Mouse (Mus musculus): ENCODE measurements around the gene Mrps36. TPM values are rescaled to one million over a fixed set of nuclear protein-coding genes. Genes with fewer than 3 reads are reported as not detected.
"Not testable (repeated sequence)": the region's sequence is repeated elsewhere in the genome, so short reads cannot be mapped to it uniquely, and the experiment has no call there.

The Mrps36 gene
- polyA plus RNA-seq (2016; fragmentation: Nextera tagmentation; extraction: Ambion mirVana) = 125 and 135 TPM in 2 replicates

DNA sequence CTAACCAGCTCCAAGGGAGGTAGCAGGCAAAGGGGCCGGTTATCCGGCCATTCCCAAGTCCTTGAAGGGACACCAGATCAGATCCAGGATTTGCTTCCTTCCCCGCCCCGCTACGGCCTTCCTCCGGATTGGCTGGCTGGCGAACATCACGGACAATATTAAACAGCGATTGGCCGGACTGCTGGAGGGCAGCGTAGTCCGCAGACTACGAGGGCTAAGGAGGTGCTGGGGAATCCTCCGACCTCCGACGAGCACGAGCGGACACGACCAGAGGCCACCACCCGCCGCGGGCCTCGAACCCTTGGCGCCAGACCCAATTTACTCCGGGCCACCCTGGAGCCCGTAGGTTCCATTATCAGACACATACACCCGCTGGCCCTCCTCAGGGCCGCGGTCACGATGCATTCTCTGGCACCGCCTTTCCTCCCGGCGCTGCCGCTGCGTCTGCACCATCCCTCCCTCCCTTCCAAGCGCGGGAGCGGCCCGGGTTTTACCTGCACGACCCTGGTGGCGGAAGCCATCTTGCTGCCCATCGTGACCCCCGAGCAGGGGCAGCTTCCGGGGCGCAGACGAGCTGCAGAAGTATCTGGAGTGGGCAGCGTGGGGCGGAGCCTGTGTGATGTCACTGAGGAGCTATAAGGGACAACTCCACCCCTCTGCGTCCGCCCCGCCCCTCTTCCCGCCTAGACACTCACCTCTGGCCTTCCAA, at the start of gene Mrps36:
TSS of gene Mrps36 (minus strand) at position 624 of the 709 bp plus-strand sequence.
- Histone ChIP-seq H3K36me3 (no peaks in the 10 kb centered on the region), H3K4me1 (peaks cover 8% of the 10 kb centered on the region; the same call in 1 of the 2 replicates), H3K9me3 (no peaks in the 10 kb centered on the region), H3K27ac (replicated peaks) (peak within 1 kb of the TSS; percentile 93), H3K27me3 (no peaks in the 10 kb centered on the region), H3K4me2 (replicated peaks) (peak within 1 kb of the TSS; percentile 54), H3K4me3 (peak within 1 kb of the TSS; percentile 87), H3K9ac (replicated peaks) (peak within 1 kb of the TSS; percentile 76)
- under 1% methylated on average over 52 of the region's 52 CpGs for WGBS
- ATAC-seq (ENCODE audit: low FRiP score, low read depth) = peak; percentile 97

DNA sequence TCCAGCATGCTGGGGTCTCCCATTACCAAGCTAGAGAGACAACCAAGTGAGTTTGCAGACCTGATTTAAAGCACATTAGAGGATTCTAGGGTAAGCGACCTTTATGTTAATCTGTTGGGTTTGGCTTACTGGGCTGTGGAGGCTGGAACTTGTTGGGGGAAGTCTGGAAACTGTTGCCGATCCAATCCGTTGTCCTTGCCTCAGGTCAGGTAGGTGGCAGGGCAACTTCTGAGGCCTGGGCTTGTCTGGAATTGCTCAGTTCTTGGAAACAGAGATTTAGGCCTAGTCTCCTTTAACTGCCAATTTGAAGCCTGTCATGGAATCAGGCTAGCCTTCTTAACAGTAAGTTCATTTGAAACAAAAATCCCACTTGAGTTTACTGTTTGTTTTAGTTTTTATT, 44.6 kb upstream of the Mrps36 start:
- Histone ChIP-seq H3K4me2 (replicated peaks) (no peak overlapping the region), H3K9ac (replicated peaks) (no peak overlapping the region), H3K36me3 (no peaks in the 10 kb centered on the region), H3K4me1 (peaks cover 15% of the 10 kb centered on the region), H3K4me3 (no peak overlapping the region), H3K27me3 (no peaks in the 10 kb centered on the region), H3K9me3 (no peaks in the 10 kb centered on the region), H3K27ac (replicated peaks) (no peak overlapping the region)
- WGBS = 80% methylated on average over 3 of the region's 3 CpGs
- ATAC-seq (ENCODE audit: low FRiP score, low read depth) = no peak

DNA sequence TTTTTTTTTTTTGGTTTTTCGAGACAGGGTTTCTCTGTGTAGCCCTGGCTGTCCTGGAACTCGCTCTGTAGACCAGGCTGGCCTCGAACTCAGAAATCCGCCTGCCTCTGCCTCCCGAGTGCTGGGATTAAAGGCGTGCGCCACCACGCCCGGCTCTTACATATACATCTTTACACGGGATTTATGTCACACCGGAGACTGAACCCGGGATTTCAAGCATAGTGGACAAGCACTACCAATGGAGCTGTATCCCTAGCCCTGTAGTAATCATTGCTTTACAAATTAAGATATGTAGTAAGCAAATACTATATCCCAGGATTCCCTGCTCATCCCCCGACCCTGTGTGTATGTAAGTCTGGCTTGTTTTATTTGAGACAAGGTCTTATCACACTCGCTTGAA, 43.6 kb upstream of the Mrps36 start:
- H3K27ac ChIP-seq (replicated peaks); H3K36me3 ChIP-seq; ATAC-seq (ENCODE audit: low FRiP score, low read depth); H3K4me2 ChIP-seq (replicated peaks); H3K27me3 ChIP-seq; H3K4me3 ChIP-seq; H3K9me3 ChIP-seq; H3K9ac ChIP-seq (replicated peaks): not testable (repeated sequence)
- 97% methylated on average over 11 of the region's 14 CpGs for WGBS
- H3K4me1 ChIP-seq = peaks cover 21% of the 10 kb centered on the region

DNA sequence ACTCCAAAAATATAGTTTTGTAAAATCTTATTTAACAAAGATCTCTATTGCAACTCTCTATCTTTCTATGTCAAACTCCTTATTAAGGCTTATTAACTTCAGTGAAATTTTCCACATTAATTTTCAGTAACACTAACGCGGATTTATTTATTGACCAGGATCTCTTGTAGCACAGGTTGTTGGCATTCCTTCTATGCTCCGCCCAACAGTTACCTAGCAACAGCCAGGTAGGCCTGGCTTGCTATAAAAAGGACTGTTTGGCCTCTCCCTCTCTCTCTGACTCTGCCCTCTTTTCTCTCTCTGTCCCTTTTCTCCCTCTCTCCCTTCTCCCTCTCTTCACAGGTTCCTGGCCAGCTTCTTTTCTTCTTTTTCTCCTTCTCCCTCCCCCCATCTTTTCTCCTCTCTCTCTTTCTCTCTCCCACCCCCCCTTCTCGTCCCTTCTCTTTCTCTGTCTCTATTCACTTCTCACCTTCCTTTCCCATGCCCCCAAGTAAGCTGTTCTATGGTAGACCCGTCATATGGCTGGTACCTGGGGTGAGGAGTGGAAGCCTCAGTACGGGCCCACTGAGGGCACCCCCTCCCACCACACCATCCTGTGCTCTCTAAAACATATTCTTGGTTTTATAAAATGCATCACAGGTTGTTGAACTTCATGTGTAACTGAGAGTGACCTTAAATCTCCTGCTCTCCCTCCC, 43.0 kb upstream of the Mrps36 start:
- 70% methylated on average over 6 of the region's 6 CpGs for WGBS
- Histone ChIP-seq H3K27ac (replicated peaks) (no peak overlapping the region), H3K36me3 (peaks cover 13% of the 10 kb centered on the region; the same call in 1 of the 2 replicates), H3K4me2 (replicated peaks) (no peak overlapping the region), H3K9me3 (no peaks in the 10 kb centered on the region), H3K27me3 (no peaks in the 10 kb centered on the region), H3K4me1 (peaks cover 21% of the 10 kb centered on the region), H3K9ac (replicated peaks) (no peak overlapping the region), H3K4me3 (no peak overlapping the region)
- no peak for ATAC-seq (ENCODE audit: low FRiP score, low read depth)

DNA sequence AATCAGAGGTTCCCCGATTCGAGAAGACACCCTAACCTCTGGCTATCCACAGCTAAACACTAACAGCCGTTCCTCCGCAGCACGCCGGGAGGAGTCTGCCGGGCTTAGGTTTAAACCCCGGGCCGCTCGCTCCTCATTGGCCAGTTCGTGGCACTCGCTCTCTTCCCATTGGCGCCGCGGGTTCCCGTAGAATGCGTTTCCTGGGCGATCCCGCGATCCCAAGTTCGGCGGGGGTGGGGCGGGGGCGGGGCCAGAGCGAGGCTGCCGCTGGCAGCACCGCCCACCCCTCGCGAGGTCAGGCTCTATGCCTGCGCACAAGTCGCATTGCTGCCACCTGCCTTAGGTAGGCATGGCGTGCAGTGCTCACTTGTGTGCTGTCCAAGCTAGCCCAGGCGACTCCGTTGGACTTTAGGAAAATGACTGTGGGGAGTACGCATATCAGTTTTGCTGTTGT, 42.0 kb upstream of the Mrps36 start, which contains the start of gene Ccnb1:
TSS of gene Ccnb1 (minus strand) at position 157 of the 454 bp plus-strand sequence.
- under 1% methylated on average over 35 of the region's 35 CpGs for WGBS
- Histone ChIP-seq H3K36me3 (peaks cover 17% of the 10 kb centered on the region), H3K4me2 (replicated peaks) (peak within 1 kb of the TSS; percentile 95), H3K27me3 (no peaks in the 10 kb centered on the region), H3K9ac (replicated peaks) (peak within 1 kb of the TSS; percentile 78), H3K4me3 (peak within 1 kb of the TSS; percentile 79), H3K4me1 (peaks cover 21% of the 10 kb centered on the region), H3K27ac (replicated peaks) (0 out of 2 replicates have a peak within 1 kb of the TSS, but pooled peaks have one; percentile 10), H3K9me3 (no peaks in the 10 kb centered on the region)
- ATAC-seq (ENCODE audit: low FRiP score, low read depth) = peak; percentile 99

DNA sequence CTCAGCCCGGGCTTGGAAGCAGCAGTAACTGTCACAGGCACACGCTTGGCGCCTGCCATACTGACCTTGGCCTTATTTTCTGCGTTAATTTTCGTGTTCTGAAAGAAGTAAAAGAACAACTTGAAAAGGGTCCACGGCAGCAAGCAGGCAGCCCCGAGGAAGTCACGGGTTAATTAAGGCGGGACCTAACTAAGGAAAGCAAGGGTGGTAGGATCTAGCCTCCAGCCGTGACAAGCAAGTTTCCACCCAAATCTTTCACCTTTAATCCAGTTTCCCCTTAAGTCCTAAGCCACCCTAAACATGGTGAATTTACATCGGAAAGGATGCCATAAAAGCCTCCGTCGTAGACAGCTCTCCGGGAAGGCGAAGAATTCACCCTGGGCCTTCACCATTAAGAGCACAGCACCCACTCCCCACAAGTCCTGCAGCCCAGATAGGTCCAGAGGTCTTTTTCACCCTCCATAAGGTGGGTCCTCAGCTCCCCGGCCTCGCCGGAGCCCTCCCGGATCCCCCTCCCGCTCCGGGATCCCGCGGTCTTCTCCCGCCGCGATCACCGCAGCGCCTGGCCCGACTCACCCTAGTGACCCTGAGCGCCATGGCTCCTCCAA, 41.5 kb upstream of the Mrps36 start:
- peak overlapping the region; percentile 79 for H3K4me3 ChIP-seq
- H3K4me2 ChIP-seq (replicated peaks) = peak overlapping the region; percentile 95
- H3K36me3 ChIP-seq = peaks cover 17% of the 10 kb centered on the region
- H3K27me3 ChIP-seq = no peaks in the 10 kb centered on the region
- 0 out of 2 replicates have a peak overlapping the region, but pooled peaks have one; percentile 10 for H3K27ac ChIP-seq (replicated peaks)
- WGBS = under 1% methylated on average over 30 of the region's 30 CpGs
- H3K9me3 ChIP-seq = no peaks in the 10 kb centered on the region
- peak; percentile 52 for ATAC-seq (ENCODE audit: low FRiP score, low read depth)
- H3K4me1 ChIP-seq = peaks cover 21% of the 10 kb centered on the region
- peak overlapping the region; percentile 78 for H3K9ac ChIP-seq (replicated peaks)

DNA sequence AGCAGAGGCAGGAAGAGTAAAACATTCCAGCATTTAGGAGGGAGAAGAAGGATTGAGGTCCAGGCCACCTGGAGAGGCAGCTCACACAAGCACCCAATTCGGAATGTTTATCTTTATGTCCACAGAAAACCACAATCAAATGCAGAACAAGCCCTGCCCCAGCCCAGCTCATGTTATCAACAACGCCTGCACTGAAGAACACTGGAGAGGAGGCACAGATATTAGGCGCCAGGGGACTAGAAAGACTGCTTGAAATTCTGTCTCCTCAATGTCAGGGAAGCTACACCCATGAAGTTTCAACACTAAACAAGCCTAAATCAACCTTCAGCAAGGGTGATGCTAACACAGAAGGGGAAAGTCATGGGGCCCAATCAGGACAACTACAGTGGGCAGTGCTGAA, 33.0 kb upstream of the Mrps36 start:
- H3K9me3 ChIP-seq = no peaks in the 10 kb centered on the region
- 83% methylated on average over 3 of the region's 3 CpGs for WGBS
- no peak overlapping the region for H3K27ac ChIP-seq (replicated peaks)
- no peak overlapping the region for H3K4me3 ChIP-seq
- H3K36me3 ChIP-seq = peaks cover 30% of the 10 kb centered on the region
- no peaks in the 10 kb centered on the region for H3K27me3 ChIP-seq
- H3K9ac ChIP-seq (replicated peaks) = no peak overlapping the region
- H3K4me2 ChIP-seq (replicated peaks) = no peak overlapping the region
- no peak for ATAC-seq (ENCODE audit: low FRiP score, low read depth)
- H3K4me1 ChIP-seq = peaks cover 20% of the 10 kb centered on the region

DNA sequence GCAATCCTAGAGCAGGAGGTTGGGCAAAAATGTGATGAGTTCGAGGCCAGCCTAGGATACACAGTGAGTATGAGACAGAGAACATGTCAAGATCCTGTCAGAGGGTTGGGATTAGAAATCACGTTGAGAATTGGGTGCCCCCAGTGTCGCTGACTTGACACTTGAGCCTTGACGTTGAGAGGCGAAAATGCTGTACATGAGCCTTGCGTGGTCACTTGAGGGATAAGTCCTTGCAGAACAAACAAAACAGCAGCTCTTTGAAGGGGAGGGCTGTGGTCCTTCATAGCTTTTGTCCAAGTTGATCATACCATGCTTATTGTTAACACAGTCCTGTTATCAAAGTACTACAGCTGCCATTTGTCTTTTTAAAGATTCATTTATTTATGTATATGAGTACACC, 32.3 kb upstream of the Mrps36 start:
- Histone ChIP-seq H3K36me3 (peaks cover 26% of the 10 kb centered on the region), H3K9me3 (no peaks in the 10 kb centered on the region), H3K4me1 (peaks cover 20% of the 10 kb centered on the region), H3K4me2 (replicated peaks) (peak overlapping the region; percentile 86), H3K4me3 (no peak overlapping the region), H3K27ac (replicated peaks) (0 out of 2 replicates have a peak overlapping the region, but pooled peaks have one; percentile 35), H3K9ac (replicated peaks) (0 out of 2 replicates have a peak overlapping the region, but pooled peaks have one; percentile 24), H3K27me3 (no peaks in the 10 kb centered on the region)
- 63% methylated on average over 6 of the region's 6 CpGs for WGBS
- ATAC-seq (ENCODE audit: low FRiP score, low read depth) = no peak

DNA sequence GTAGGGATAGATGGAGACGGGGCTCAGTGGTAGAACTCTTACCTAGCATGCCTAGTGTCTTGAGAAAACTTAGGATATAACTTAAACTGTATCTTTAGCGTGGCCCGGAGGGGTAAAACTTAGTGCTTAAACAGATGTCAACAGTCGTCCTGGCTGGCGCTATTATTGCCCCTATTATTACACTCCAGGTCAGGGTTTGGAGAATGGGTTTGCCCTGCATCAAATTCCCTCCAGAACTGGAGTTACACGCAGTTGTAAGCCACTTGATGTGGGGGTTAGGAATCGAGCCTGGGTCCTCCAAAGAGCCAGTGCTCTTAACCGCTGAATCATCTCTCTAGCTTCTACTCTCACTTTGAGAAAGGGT, 31.6 kb upstream of the Mrps36 start:
- no peaks in the 10 kb centered on the region for H3K9me3 ChIP-seq
- H3K9ac ChIP-seq (replicated peaks) = peak overlapping the region; percentile 75; the same call in 1 of the 2 replicates
- peaks cover 30% of the 10 kb centered on the region for H3K36me3 ChIP-seq
- H3K4me1 ChIP-seq = peaks cover 20% of the 10 kb centered on the region
- H3K4me3 ChIP-seq = peak overlapping the region; percentile 79
- H3K27me3 ChIP-seq = no peaks in the 10 kb centered on the region
- 12% methylated on average over 8 of the region's 8 CpGs for WGBS
- H3K4me2 ChIP-seq (replicated peaks) = peak overlapping the region; percentile 86
- ATAC-seq (ENCODE audit: low FRiP score, low read depth) = no peak
- H3K27ac ChIP-seq (replicated peaks) = peak overlapping the region; percentile 35

DNA sequence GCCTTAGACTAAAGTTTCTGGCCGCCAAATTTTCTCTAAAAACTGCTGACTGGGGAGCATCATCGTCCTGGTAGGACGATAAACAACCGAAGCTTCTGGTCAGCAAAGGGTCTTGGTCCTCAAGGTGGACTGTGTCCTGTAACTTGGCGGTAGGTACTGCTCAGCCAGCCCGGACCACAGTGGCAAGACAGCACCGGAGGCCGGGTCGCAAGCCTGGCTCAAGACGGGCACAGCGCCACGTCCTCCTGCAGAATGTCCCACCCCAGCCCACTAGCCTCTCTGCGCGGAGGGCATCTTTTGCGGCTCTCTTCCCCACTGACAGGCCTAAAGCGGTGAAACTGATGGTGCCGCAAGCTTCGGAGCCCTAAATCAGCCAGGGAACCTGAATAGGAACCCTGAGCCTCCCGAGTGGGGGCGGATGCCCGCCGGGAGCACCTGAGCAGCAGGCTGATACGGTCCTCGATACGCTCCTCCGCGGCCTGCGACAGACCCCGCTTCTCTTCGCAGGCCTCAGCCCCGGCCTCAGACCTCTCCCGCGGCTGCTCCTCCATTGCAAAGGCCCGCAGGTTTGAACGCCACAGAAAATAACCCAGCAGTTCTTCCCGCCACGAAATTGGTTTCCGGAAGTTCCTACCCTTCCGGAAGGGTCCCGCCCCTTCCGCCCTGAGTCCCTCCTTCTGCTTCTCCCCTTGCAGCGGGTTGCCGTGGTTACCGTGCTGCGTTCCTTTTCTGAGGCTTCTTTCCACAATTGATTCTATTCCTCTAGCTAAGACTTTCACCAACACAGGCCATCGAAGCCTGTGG, 31.0 kb upstream of the Mrps36 start, which contains the start of gene Cenph:
TSS of gene Cenph (minus strand) at position 648 of the 804 bp plus-strand sequence.
- Histone ChIP-seq H3K36me3 (peaks cover 30% of the 10 kb centered on the region), H3K27ac (replicated peaks) (peak within 1 kb of the TSS; percentile 35), H3K4me2 (replicated peaks) (peak within 1 kb of the TSS; percentile 86)

DNA sequence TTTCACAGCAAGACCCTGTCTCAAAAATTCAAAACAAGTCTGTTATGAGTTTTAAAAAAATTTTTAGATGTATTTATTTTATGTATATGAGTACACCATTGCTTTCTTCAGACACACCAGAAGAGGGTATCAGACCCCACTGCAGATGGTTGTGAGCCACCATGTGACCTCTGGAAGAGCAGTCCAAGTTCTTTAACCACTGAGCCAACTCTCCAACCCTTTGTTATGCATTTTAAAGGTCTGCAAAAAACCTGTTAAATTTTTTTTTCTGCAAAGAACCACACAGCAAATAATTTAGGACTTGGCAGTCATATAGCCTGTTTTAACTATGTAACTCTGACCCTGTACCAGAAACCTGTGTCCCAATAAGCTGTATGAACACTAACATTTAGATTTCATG, 30.2 kb upstream of the Mrps36 start:
- H3K4me2 ChIP-seq (replicated peaks) = peak overlapping the region; percentile 86
- peak overlapping the region; percentile 75; the same call in 1 of the 2 replicates for H3K9ac ChIP-seq (replicated peaks)
- H3K4me3 ChIP-seq = peak overlapping the region; percentile 79
- no peaks in the 10 kb centered on the region for H3K9me3 ChIP-seq
- H3K36me3 ChIP-seq = peaks cover 31% of the 10 kb centered on the region
- no peak for ATAC-seq (ENCODE audit: low FRiP score, low read depth)
- H3K27ac ChIP-seq (replicated peaks) = no peak overlapping the region
- H3K4me1 ChIP-seq = peaks cover 20% of the 10 kb centered on the region
- H3K27me3 ChIP-seq = no peaks in the 10 kb centered on the region

More for the DNA sequence above, 31.0 kb upstream of the Mrps36 start, which contains the start of gene Cenph:
- Histone ChIP-seq H3K4me3 (peak within 1 kb of the TSS; percentile 79), H3K9ac (replicated peaks) (peak within 1 kb of the TSS; percentile 75), H3K4me1 (peaks cover 20% of the 10 kb centered on the region), H3K9me3 (no peaks in the 10 kb centered on the region), H3K27me3 (no peaks in the 10 kb centered on the region)
- ATAC-seq (ENCODE audit: low FRiP score, low read depth) = peak; percentile 96
- under 1% methylated on average over 42 of the region's 46 CpGs for WGBS
